Mouse (Mus musculus): ENCODE measurements at regions not wholly inside any gene's neighbourhood (a gene's known extent, or its start where the extent isn't known, plus 50 kb on each side); places are given as distances from the start of the nearest gene placed in this dataset.
"Not testable (repeated sequence)": the region's sequence is repeated elsewhere in the genome, so short reads cannot be mapped to it uniquely, and the experiment has no call there.

GRCm38 (mm10) chr4:71470580-71470979 is 287.2 kb downstream of the Gm11232 start:
- TF ChIP-seq CTCF (IDR thresholded peaks at IDR 0.05; ENCODE audit: low read depth) = no peak
- Histone ChIP-seq H3K36me3 (replicated peaks; ENCODE audit: control insufficient read depth, insufficient read depth, low read length) (no peaks in the 10 kb centered on the region), H3K9ac (replicated peaks; ENCODE audit: low read depth, low read length) (no peak overlapping the region), H3K27ac (ENCODE audit: low read depth) (no peak overlapping the region), H3K4me2 (ENCODE audit: low read depth, low read length) (no peak overlapping the region), H3K9me3 (replicated peaks; ENCODE audit: control insufficient read depth, low read length) (no peaks in the 10 kb centered on the region), H3K4me1 (ENCODE audit: control insufficient read depth, insufficient read depth) (no peaks in the 10 kb centered on the region), H3K27me3 (ENCODE audit: control insufficient read depth, insufficient read depth, low read length) (no peaks in the 10 kb centered on the region), H3K4me3 (ENCODE audit: low read depth, low read length) (no peak overlapping the region)
- ATAC-seq (ENCODE audit: insufficient read depth, low read depth) = no peak
- no peak for DNase-seq (ENCODE audit: low spot score)

GRCm38 (mm10) chr4:71454811-71455210 is 303.0 kb downstream of the Gm11232 start:
- WGBS = 49% methylated on average over 3 of the region's 3 CpGs

GRCm38 (mm10) chr4:71453499-71453898 is 304.3 kb downstream of the Gm11232 start:
- no peak overlapping the region for H3K4me3 ChIP-seq (ENCODE audit: low read depth, low read length)
- TF ChIP-seq CTCF (IDR thresholded peaks at IDR 0.05; ENCODE audit: low read depth) (no peak), EP300 (IDR thresholded peaks at IDR 0.05; ENCODE audit: low read depth) (no peak)
- H3K4me1 ChIP-seq (ENCODE audit: control insufficient read depth, insufficient read depth) = no peaks in the 10 kb centered on the region
- no peak overlapping the region for H3K27ac ChIP-seq (ENCODE audit: low read depth)
- WGBS = 55% methylated on average over 3 of the region's 3 CpGs
- H3K36me3 ChIP-seq (replicated peaks; ENCODE audit: control insufficient read depth, insufficient read depth, low read length) = no peaks in the 10 kb centered on the region
- ATAC-seq (ENCODE audit: insufficient read depth, low read depth) = no peak
- no peak for DNase-seq (ENCODE audit: low spot score)
- H3K9me3 ChIP-seq (replicated peaks; ENCODE audit: control insufficient read depth, low read length) = no peaks in the 10 kb centered on the region
- H3K27me3 ChIP-seq (ENCODE audit: control insufficient read depth, insufficient read depth, low read length) = no peaks in the 10 kb centered on the region
- no peak overlapping the region for H3K9ac ChIP-seq (replicated peaks; ENCODE audit: low read depth, low read length)
- no peak overlapping the region for H3K4me2 ChIP-seq (ENCODE audit: low read depth, low read length)

More at GRCm38 (mm10) chr4:71454811-71455210, 303.0 kb downstream of the Gm11232 start:
- ATAC-seq (ENCODE audit: insufficient read depth, low read depth) = no peak
- no peak overlapping the region for H3K27ac ChIP-seq (ENCODE audit: low read depth)
- no peak overlapping the region for H3K4me3 ChIP-seq (ENCODE audit: low read depth, low read length)
- DNase-seq (ENCODE audit: low spot score) = no peak
- no peaks in the 10 kb centered on the region for H3K9me3 ChIP-seq (replicated peaks; ENCODE audit: control insufficient read depth, low read length)
- TF ChIP-seq EP300 (IDR thresholded peaks at IDR 0.05; ENCODE audit: low read depth) (no peak), CTCF (IDR thresholded peaks at IDR 0.05; ENCODE audit: low read depth) (no peak)
- H3K9ac ChIP-seq (replicated peaks; ENCODE audit: low read depth, low read length) = no peak overlapping the region
- H3K27me3 ChIP-seq (ENCODE audit: control insufficient read depth, insufficient read depth, low read length) = no peaks in the 10 kb centered on the region
- H3K4me1 ChIP-seq (ENCODE audit: control insufficient read depth, insufficient read depth) = no peaks in the 10 kb centered on the region
- no peaks in the 10 kb centered on the region for H3K36me3 ChIP-seq (replicated peaks; ENCODE audit: control insufficient read depth, insufficient read depth, low read length)
- H3K4me2 ChIP-seq (ENCODE audit: low read depth, low read length) = no peak overlapping the region

GRCm38 (mm10) chr4:71446461-71446860 is 311.3 kb downstream of the Gm11232 start:
- no peaks in the 10 kb centered on the region for H3K4me1 ChIP-seq (ENCODE audit: control insufficient read depth, insufficient read depth)
- H3K9ac ChIP-seq (replicated peaks; ENCODE audit: low read depth, low read length) = no peak overlapping the region
- DNase-seq (ENCODE audit: low spot score) = no peak
- no peak for ATAC-seq (ENCODE audit: insufficient read depth, low read depth)
- H3K27me3 ChIP-seq (ENCODE audit: control insufficient read depth, insufficient read depth, low read length) = no peaks in the 10 kb centered on the region
- TF ChIP-seq CTCF (IDR thresholded peaks at IDR 0.05; ENCODE audit: low read depth) (no peak), EP300 (IDR thresholded peaks at IDR 0.05; ENCODE audit: low read depth) (no peak)
- H3K27ac ChIP-seq (ENCODE audit: low read depth) = no peak overlapping the region
- no peaks in the 10 kb centered on the region for H3K36me3 ChIP-seq (replicated peaks; ENCODE audit: control insufficient read depth, insufficient read depth, low read length)
- H3K9me3 ChIP-seq (replicated peaks; ENCODE audit: control insufficient read depth, low read length) = no peaks in the 10 kb centered on the region
- H3K4me3 ChIP-seq (ENCODE audit: low read depth, low read length) = no peak overlapping the region
- no peak overlapping the region for H3K4me2 ChIP-seq (ENCODE audit: low read depth, low read length)
- 77% methylated on average over 2 of the region's 2 CpGs for WGBS

GRCm38 (mm10) chr4:71431245-71431929 is 326.4 kb downstream of the Gm11232 start:
- Histone ChIP-seq H3K9me3 (replicated peaks; ENCODE audit: control insufficient read depth, low read length) (no peaks in the 10 kb centered on the region), H3K27ac (ENCODE audit: low read depth) (no peak overlapping the region), H3K9ac (replicated peaks; ENCODE audit: low read depth, low read length) (no peak overlapping the region), H3K27me3 (ENCODE audit: control insufficient read depth, insufficient read depth, low read length) (no peaks in the 10 kb centered on the region), H3K4me2 (ENCODE audit: low read depth, low read length) (no peak overlapping the region), H3K4me3 (ENCODE audit: low read depth, low read length) (no peak overlapping the region), H3K36me3 (replicated peaks; ENCODE audit: control insufficient read depth, insufficient read depth, low read length) (no peaks in the 10 kb centered on the region), H3K4me1 (ENCODE audit: control insufficient read depth, insufficient read depth) (no peaks in the 10 kb centered on the region)
- 77% methylated on average over 3 of the region's 3 CpGs for WGBS
- ATAC-seq (ENCODE audit: insufficient read depth, low read depth) (no peak), DNase-seq (ENCODE audit: low spot score) (no peak)
- TF ChIP-seq CTCF (IDR thresholded peaks at IDR 0.05; ENCODE audit: low read depth) (no peak), EP300 (IDR thresholded peaks at IDR 0.05; ENCODE audit: low read depth) (no peak)

- not testable (repeated sequence) for H3K9me3 ChIP-seq (replicated peaks; ENCODE audit: control insufficient read depth, low read length); H3K9ac ChIP-seq (replicated peaks; ENCODE audit: low read depth, low read length); H3K27ac ChIP-seq (ENCODE audit: low read depth); ATAC-seq (ENCODE audit: insufficient read depth, low read depth); H3K4me2 ChIP-seq (ENCODE audit: low read depth, low read length); DNase-seq (ENCODE audit: low spot score); H3K4me3 ChIP-seq (ENCODE audit: low read depth, low read length); H3K4me1 ChIP-seq (ENCODE audit: control insufficient read depth, insufficient read depth); H3K27me3 ChIP-seq (ENCODE audit: control insufficient read depth, insufficient read depth, low read length); H3K36me3 ChIP-seq (replicated peaks; ENCODE audit: control insufficient read depth, insufficient read depth, low read length)
- 74% methylated on average over 7 of the region's 7 CpGs for WGBS
Measured at GRCm38 (mm10) chr4:71422121-71422520, 335.6 kb downstream of the Gm11232 start.
